Mouse (Mus musculus): ENCODE measurements around the gene Pla2g12a. TPM values are rescaled to one million over a fixed set of nuclear protein-coding genes. Genes with fewer than 3 reads are reported as not detected.

The Pla2g12a gene
- polyA plus RNA-seq, 1 experiment: 32.2 TPM

DNA sequence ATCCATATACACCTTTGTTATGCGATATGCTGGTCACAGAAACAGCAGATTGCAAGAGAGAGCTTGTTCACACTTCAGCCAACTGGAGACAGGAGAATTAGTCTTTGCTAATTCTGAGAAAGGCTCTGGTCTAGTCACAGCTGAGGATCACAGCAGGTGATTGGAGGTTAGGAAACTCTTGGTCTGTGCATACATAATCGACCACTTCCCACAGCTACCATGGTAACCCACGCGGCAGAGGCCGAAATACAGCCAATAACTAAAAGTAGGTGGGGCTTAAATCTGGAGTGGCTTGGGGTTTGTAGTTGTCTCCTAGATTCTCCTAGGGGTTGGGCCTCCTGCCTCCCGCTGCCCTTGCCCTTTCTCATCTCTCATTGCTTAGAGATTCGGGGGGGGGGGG is 40.4 kb upstream of the Pla2g12a start:
- no peak overlapping the region for H3K4me3 ChIP-seq (ENCODE audit: low read depth, low read length)
- 50% methylated on average over 7 of the region's 7 CpGs for WGBS
- no peak for TF ChIP-seq CTCF (IDR thresholded peaks at IDR 0.05; ENCODE audit: extremely low read depth, insufficient read length, insufficient replicate concordance, low read depth, low read length)
- no peak for TF ChIP-seq POLR2A (IDR thresholded peaks at IDR 0.05; ENCODE audit: low read depth, low read length)
- no peaks in the 10 kb centered on the region for H3K27me3 ChIP-seq (ENCODE audit: control insufficient read depth, insufficient read depth, low read length)
- no peaks in the 10 kb centered on the region; the same call in 1 of the 2 replicates for H3K4me1 ChIP-seq (ENCODE audit: control insufficient read depth, insufficient read depth, insufficient read length, low read length)
- H3K36me3 ChIP-seq (ENCODE audit: control insufficient read depth, insufficient read depth, low read length): no peaks in the 10 kb centered on the region
- no peak overlapping the region for H3K27ac ChIP-seq (ENCODE audit: insufficient read depth, low read depth, low read length)

DNA sequence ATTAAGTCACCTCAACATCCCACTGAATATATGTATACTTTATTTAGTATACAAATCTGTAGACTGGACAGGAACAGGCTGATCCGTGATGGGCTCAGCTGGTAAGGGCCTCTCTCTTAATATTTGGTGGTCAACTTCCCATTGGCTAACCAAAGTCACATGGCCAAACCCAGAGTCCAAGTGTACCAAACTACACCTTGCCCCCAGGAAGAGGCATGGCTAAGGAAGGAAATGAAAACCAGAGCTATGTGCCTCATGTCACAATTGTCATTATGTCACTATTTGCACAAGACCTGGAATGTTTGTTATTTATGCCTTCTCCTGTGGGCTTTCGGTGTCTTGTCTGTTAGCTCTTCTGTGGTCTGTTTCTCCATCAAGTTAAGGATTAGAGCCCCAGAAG is 32.5 kb upstream of the Pla2g12a start:
- Histone ChIP-seq H3K36me3 (ENCODE audit: control insufficient read depth, insufficient read depth, low read length) (no peaks in the 10 kb centered on the region), H3K27me3 (ENCODE audit: control insufficient read depth, insufficient read depth, low read length) (no peaks in the 10 kb centered on the region), H3K4me1 (ENCODE audit: control insufficient read depth, insufficient read depth, insufficient read length, low read length) (no peaks in the 10 kb centered on the region), H3K4me3 (ENCODE audit: low read depth, low read length) (no peak overlapping the region), H3K27ac (ENCODE audit: insufficient read depth, low read depth, low read length) (no peak overlapping the region)
- TF ChIP-seq CTCF (IDR thresholded peaks at IDR 0.05; ENCODE audit: extremely low read depth, insufficient read length, insufficient replicate concordance, low read depth, low read length) (no peak), POLR2A (IDR thresholded peaks at IDR 0.05; ENCODE audit: low read depth, low read length) (no peak)
- 81% methylated on average over 2 of the region's 2 CpGs for WGBS

DNA sequence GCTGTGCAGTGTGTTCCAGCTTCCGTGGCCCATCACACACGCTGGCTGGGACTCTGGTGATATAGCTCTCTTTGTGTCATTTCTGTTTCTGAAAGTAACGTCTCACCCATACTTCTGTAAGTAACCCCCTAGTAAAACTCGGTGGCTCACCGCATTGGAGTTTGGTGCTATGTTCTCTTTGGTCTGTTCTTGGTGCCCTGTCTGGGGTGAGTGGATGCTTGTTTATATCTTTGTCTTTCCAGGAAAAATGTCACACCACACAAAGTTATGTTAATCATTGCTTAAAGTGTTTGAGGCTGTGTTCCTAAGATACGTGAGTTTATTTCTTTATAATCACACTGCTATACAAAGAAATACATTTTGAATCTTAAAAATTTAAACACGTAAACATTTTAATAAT is 31.6 kb upstream of the Pla2g12a start:
- 76% methylated on average over 7 of the region's 7 CpGs for WGBS
- H3K4me3 ChIP-seq (ENCODE audit: low read depth, low read length): no peak overlapping the region

DNA sequence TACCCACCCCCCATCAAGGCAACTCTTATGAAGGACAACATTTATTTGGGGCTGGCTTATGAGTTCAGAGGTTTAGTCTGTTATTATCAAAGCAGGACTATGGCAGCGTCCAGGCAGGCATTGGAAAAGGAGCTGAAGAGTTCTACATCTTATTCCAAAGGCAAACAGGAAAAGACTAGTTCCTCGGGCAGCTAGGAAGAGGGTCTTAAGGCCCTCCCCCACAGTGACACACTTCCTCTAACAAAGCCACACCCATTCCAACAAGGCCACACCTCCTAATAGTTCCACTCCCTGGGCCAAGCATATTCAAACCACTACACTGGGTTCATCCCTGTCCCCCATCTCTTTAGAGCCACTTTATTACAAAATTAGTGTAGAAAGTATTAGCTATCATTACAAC is 15.8 kb upstream of the Pla2g12a start:
- no peaks in the 10 kb centered on the region for H3K36me3 ChIP-seq (ENCODE audit: control insufficient read depth, insufficient read depth, low read length)
- TF ChIP-seq POLR2A (IDR thresholded peaks at IDR 0.05; ENCODE audit: low read depth, low read length) (no peak), CTCF (IDR thresholded peaks at IDR 0.05; ENCODE audit: extremely low read depth, insufficient read length, insufficient replicate concordance, low read depth, low read length) (no peak)
- no peaks in the 10 kb centered on the region for H3K27me3 ChIP-seq (ENCODE audit: control insufficient read depth, insufficient read depth, low read length)
- 55% methylated on average over 2 of the region's 2 CpGs for WGBS
- no peak overlapping the region for H3K27ac ChIP-seq (ENCODE audit: insufficient read depth, low read depth, low read length)
- no peaks in the 10 kb centered on the region for H3K4me1 ChIP-seq (ENCODE audit: control insufficient read depth, insufficient read depth, insufficient read length, low read length)
- H3K4me3 ChIP-seq (ENCODE audit: low read depth, low read length): no peak overlapping the region

More for the DNA sequence above, 31.6 kb upstream of the Pla2g12a start:
- H3K4me1 ChIP-seq (ENCODE audit: control insufficient read depth, insufficient read depth, insufficient read length, low read length): no peaks in the 10 kb centered on the region
- H3K36me3 ChIP-seq (ENCODE audit: control insufficient read depth, insufficient read depth, low read length): no peaks in the 10 kb centered on the region
- TF ChIP-seq POLR2A (IDR thresholded peaks at IDR 0.05; ENCODE audit: low read depth, low read length): no peak
- no peaks in the 10 kb centered on the region for H3K27me3 ChIP-seq (ENCODE audit: control insufficient read depth, insufficient read depth, low read length)
- H3K27ac ChIP-seq (ENCODE audit: insufficient read depth, low read depth, low read length): no peak overlapping the region

DNA sequence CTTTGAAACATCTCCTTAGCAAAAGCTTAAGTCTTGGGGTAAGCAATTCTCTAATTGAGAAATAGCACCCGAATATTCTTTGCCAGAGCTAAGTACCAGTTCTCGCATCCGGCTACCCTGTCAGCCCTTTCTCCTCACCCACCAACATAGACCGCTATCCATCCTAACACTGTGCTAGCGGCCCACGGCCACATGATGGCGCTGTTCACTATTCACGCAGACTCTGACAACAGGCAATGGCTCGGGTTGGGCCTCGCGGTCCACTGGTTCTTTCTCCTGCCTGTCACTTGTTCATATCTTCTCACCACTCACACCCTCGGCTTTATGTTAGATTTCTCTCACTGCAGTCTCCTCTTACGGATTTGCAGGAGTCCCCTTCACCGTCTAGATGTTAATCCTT is 14.7 kb upstream of the Pla2g12a start:
- Histone ChIP-seq H3K4me3 (ENCODE audit: low read depth, low read length) (no peak overlapping the region), H3K27me3 (ENCODE audit: control insufficient read depth, insufficient read depth, low read length) (no peaks in the 10 kb centered on the region), H3K27ac (ENCODE audit: insufficient read depth, low read depth, low read length) (no peak overlapping the region), H3K4me1 (ENCODE audit: control insufficient read depth, insufficient read depth, insufficient read length, low read length) (no peaks in the 10 kb centered on the region), H3K36me3 (ENCODE audit: control insufficient read depth, insufficient read depth, low read length) (no peaks in the 10 kb centered on the region)
- peak; percentile 71; the same call in 1 of the 2 replicates for TF ChIP-seq CTCF (IDR thresholded peaks at IDR 0.05; ENCODE audit: extremely low read depth, insufficient read length, insufficient replicate concordance, low read depth, low read length)
- no peak for TF ChIP-seq POLR2A (IDR thresholded peaks at IDR 0.05; ENCODE audit: low read depth, low read length)
- WGBS: 42% methylated on average over 14 of the region's 14 CpGs

DNA sequence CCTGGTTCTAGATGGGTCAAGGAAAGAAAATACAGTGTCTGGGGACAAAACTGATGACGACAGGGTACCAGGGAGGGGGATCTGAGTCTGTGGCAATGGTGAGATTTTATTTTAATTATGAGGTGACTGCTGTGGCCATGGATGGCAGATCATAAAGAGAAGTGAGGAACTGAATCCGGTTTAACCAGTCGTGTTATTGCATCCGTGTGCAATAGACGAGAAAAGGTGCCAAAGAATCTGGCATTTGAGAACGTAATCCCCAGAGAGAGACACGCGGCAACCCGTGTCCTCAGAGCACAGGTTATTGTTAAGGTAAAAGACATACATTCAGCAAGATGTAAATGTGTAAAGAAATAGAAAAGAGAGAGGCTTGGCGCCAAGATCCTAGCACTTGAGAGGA is 1.1 kb upstream of the Pla2g12a start:
- Histone ChIP-seq H3K4me3 (ENCODE audit: low read depth, low read length) (no peak overlapping the region), H3K27me3 (ENCODE audit: control insufficient read depth, insufficient read depth, low read length) (no peaks in the 10 kb centered on the region), H3K4me1 (ENCODE audit: control insufficient read depth, insufficient read depth, insufficient read length, low read length) (peaks cover 3% of the 10 kb centered on the region; the same call in 1 of the 2 replicates), H3K36me3 (ENCODE audit: control insufficient read depth, insufficient read depth, low read length) (no peaks in the 10 kb centered on the region), H3K27ac (ENCODE audit: insufficient read depth, low read depth, low read length) (no peak overlapping the region)
- WGBS: 57% methylated on average over 10 of the region's 10 CpGs
- TF ChIP-seq POLR2A (IDR thresholded peaks at IDR 0.05; ENCODE audit: low read depth, low read length): no peak
- TF ChIP-seq CTCF (IDR thresholded peaks at IDR 0.05; ENCODE audit: extremely low read depth, insufficient read length, insufficient replicate concordance, low read depth, low read length): no peak

DNA sequence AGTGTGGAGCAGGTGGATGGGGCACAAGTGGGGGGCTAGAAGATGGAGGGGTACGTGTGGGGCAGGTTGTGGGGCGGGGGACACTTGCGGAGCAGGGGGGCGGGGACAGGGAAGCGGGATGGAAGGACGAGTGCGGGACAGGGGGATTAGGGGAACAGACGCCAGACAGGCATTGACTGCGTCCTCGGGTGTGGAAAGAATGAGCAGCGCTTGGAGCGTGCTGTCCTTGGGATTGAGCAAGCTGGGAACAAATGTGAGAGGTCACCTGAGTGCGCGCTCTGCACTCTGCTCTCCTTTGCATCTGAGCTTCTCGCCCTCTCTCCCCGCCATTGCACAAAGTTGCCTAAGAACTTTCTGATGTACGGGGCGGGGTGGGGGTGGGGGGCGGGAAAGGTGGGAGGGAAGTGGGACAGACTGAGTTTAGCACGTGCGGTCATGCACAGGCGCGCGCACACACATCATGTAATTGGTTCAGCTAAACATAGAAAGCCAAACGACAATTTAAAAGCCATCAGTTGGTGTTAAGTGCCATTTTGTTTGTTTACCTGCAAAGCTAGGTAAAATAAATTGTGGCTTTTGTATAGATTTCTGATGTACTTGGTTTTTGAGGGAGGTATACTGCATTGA is 838 bp downstream of the Pla2g12a start:
- Histone ChIP-seq H3K36me3 (ENCODE audit: control insufficient read depth, insufficient read depth, low read length) (no peaks in the 10 kb centered on the region), H3K4me1 (ENCODE audit: control insufficient read depth, insufficient read depth, insufficient read length, low read length) (peaks cover 3% of the 10 kb centered on the region; the same call in 1 of the 2 replicates), H3K27ac (ENCODE audit: insufficient read depth, low read depth, low read length) (no peak overlapping the region), H3K4me3 (ENCODE audit: low read depth, low read length) (peak overlapping the region; percentile 86), H3K27me3 (ENCODE audit: control insufficient read depth, insufficient read depth, low read length) (no peaks in the 10 kb centered on the region)
- 3% methylated on average over 25 of the region's 25 CpGs for WGBS
- no peak for TF ChIP-seq POLR2A (IDR thresholded peaks at IDR 0.05; ENCODE audit: low read depth, low read length)
- no peak for TF ChIP-seq CTCF (IDR thresholded peaks at IDR 0.05; ENCODE audit: extremely low read depth, insufficient read length, insufficient replicate concordance, low read depth, low read length)

Measured in small intestine, adult 2 months (tissue).